Mouse (Mus musculus): ENCODE results near the gene Egln1. TPM values are rescaled to one million over a fixed set of nuclear protein-coding genes. Genes with fewer than 3 reads are reported as not detected.
A peak's percentile ranks its signal among the peaks of the same experiment; 100 is the strongest.

The Egln1 gene
- polyA plus RNA-seq, 1 experiment = 33.5 TPM

GRCm38 (mm10) chr8:124909936-124910335 lies 39.2 kb downstream of the Egln1 start:
- no peak for DNase-seq (ENCODE audit: low spot score)

- DNase-seq (ENCODE audit: low spot score) = no peak
Observed at GRCm38 (mm10) chr8:124905482-124905881, 43.6 kb downstream of the Egln1 start.

GRCm38 (mm10) chr8:124903198-124903597 lies 45.9 kb downstream of the Egln1 start:
- DNase-seq (ENCODE audit: low spot score) = no peak

GRCm38 (mm10) chr8:124898251-124898905 lies 50.7 kb downstream of the Egln1 start:
- DNase-seq (ENCODE audit: low spot score) = no peak

- peak; percentile 100 for DNase-seq (ENCODE audit: low spot score)
Observed at GRCm38 (mm10) chr8:124897386-124898250, 51.5 kb downstream of the Egln1 start, which contains the start of the genes Exoc8 and Sprtn. Gene Exoc8, minus strand, starts transcription at chr8:124897705. Gene Sprtn, plus strand, starts transcription at chr8:124897886.

- peak; percentile 60 for DNase-seq (ENCODE audit: low spot score)
Observed at GRCm38 (mm10) chr8:124896632-124897385, 52.3 kb downstream of the Egln1 start.

GRCm38 (mm10) chr8:124896010-124896631 lies 53.0 kb downstream of the Egln1 start:
- DNase-seq (ENCODE audit: low spot score) = peak; percentile 32

- no peak for DNase-seq (ENCODE audit: low spot score)
Observed at GRCm38 (mm10) chr8:124892596-124892995, 56.5 kb downstream of the Egln1 start.

- no peak for DNase-seq (ENCODE audit: low spot score)
Observed at GRCm38 (mm10) chr8:124888385-124888784, 60.7 kb downstream of the Egln1 start.

GRCm38 (mm10) chr8:124878946-124879526 lies 70.1 kb downstream of the Egln1 start:
- DNase-seq (ENCODE audit: low spot score) = no peak

- DNase-seq (ENCODE audit: low spot score) = no peak
Observed at GRCm38 (mm10) chr8:124878141-124878540, 71.0 kb downstream of the Egln1 start.

- no peak for DNase-seq (ENCODE audit: low spot score)
Observed at GRCm38 (mm10) chr8:124872690-124873089, 76.4 kb downstream of the Egln1 start.

GRCm38 (mm10) chr8:124872081-124872480 lies 77.0 kb downstream of the Egln1 start:
- DNase-seq (ENCODE audit: low spot score) = no peak

GRCm38 (mm10) chr8:124871474-124871873 lies 77.7 kb downstream of the Egln1 start:
- no peak for DNase-seq (ENCODE audit: low spot score)

- DNase-seq (ENCODE audit: low spot score) = no peak
Observed at GRCm38 (mm10) chr8:124869708-124870107, 79.4 kb downstream of the Egln1 start.

- DNase-seq (ENCODE audit: low spot score) = no peak
Observed at GRCm38 (mm10) chr8:124867126-124867525, 82.0 kb downstream of the Egln1 start.

GRCm38 (mm10) chr8:124866669-124867068 lies 82.5 kb downstream of the Egln1 start:
- DNase-seq (ENCODE audit: low spot score) = no peak

- no peak for DNase-seq (ENCODE audit: low spot score)
Observed at GRCm38 (mm10) chr8:124863729-124864128, 85.4 kb downstream of the Egln1 start.

- no peak for DNase-seq (ENCODE audit: low spot score)
Observed at GRCm38 (mm10) chr8:124863163-124863677, 85.9 kb downstream of the Egln1 start.

GRCm38 (mm10) chr8:124862321-124863162 lies 86.6 kb downstream of the Egln1 start, which contains the start of the genes Gnpat and 2810004N23Rik:
Gene Gnpat, plus strand, starts transcription at chr8:124863033.
Gene 2810004N23Rik, minus strand, starts transcription at chr8:124863120.
- peak; percentile 98 for DNase-seq (ENCODE audit: low spot score)

Data from urinary bladder, adult 2 months (tissue).